Mouse (Mus musculus): ENCODE measurements around the gene Serpina3f. TPM values are rescaled to one million over a fixed set of nuclear protein-coding genes. Genes with fewer than 3 reads are reported as not detected.

Serpina3f gene
- 0.18 TPM for polyA plus RNA-seq (2014; fragmentation: Illumina TruSeq; extraction: RNeasy Lipid Tissue Mini Kit (QIAGEN cat#74804); ENCODE audit: low read depth, low replicate concordance)

DNA sequence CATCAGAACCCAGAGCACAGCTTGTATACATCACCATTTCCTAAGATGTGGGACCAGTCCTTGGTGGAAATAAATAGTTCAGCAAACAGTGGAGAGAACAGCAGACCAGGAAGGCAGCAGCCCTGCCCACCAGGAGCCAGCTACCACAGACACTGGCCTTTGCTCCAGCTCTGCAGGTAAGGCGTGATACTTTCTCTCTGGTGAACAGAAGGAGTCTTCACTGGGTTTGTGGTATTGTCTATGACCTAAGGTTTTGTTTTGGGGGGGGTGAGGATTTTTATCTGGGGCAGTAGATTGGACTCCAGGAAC, at the start of gene Serpina3f:
Gene Serpina3f, plus strand, starts transcription at position 100 of the 309 bp plus-strand sequence.

DNA sequence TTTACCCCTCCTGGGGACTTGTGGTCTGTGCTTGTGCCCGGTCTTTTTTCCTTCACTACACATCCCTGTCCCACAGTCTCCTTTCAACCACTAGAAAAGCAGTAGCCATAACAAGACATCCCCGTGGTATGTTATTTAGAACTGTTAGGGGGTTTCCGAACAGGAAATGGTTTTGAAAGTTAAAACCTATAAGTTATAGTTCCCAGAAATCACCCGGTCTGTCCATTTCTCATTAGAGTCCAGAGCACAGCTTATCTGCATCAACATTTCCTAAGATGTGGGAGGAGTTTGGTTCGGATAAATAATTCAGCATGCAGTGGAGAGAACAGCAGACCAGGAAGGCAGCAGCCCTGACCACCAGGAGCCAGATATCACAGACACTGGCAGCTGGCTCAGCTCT, 21.6 kb downstream of the Serpina3f start, which contains the start of gene Serpina3g:
Gene Serpina3g, plus strand, starts transcription at position 331 of the 400 bp plus-strand sequence.

DNA sequence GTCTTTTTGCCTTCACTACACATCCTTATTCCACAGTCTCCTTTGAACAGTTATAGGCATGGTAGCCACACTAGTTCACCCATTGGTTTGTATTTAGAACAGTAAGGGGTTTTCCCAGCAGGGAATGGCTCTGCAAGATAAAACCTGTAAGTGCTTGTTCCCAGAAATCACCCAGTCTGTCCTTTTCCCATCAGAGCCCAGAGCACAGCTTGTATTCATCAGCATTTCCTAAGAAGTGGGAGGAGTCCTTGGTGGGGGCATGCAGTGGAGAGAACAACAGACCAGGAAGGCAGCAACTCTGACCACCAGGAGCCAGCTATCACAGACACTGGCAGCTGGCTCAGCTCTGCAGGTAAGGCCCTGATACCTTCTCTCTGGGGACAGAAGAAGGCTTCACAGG, 48.5 kb downstream of the Serpina3f start, which contains the start of gene Serpina3i:
Gene Serpina3i, plus strand, starts transcription at position 260 of the 400 bp plus-strand sequence.

Other genes starting within 250 kb of the Serpina3f start
- gene Serpina11, start 224.6 kb upstream of the Serpina3f start, polyA plus RNA-seq (2014; fragmentation: Illumina TruSeq; extraction: RNeasy Lipid Tissue Mini Kit (QIAGEN cat#74804); ENCODE audit: low read depth, low replicate concordance): not detected
- gene Serpina9, start 200.8 kb upstream of the Serpina3f start, polyA plus RNA-seq (2014; fragmentation: Illumina TruSeq; extraction: RNeasy Lipid Tissue Mini Kit (QIAGEN cat#74804); ENCODE audit: low read depth, low replicate concordance): 0.25 TPM
- gene Serpina12, start 170.1 kb upstream of the Serpina3f start, polyA plus RNA-seq (2014; fragmentation: Illumina TruSeq; extraction: RNeasy Lipid Tissue Mini Kit (QIAGEN cat#74804); ENCODE audit: low read depth, low replicate concordance): not detected
- gene Serpina5, start 113.4 kb upstream of the Serpina3f start, polyA plus RNA-seq (2014; fragmentation: Illumina TruSeq; extraction: RNeasy Lipid Tissue Mini Kit (QIAGEN cat#74804); ENCODE audit: low read depth, low replicate concordance): 105 TPM
- 73.8 TPM for gene Serpina3a, start 101.8 kb upstream of the Serpina3f start, polyA plus RNA-seq (2014; fragmentation: Illumina TruSeq; extraction: RNeasy Lipid Tissue Mini Kit (QIAGEN cat#74804); ENCODE audit: low read depth, low replicate concordance)
- gene Serpina3b, start 86.5 kb upstream of the Serpina3f start, polyA plus RNA-seq (2014; fragmentation: Illumina TruSeq; extraction: RNeasy Lipid Tissue Mini Kit (QIAGEN cat#74804); ENCODE audit: low read depth, low replicate concordance): 2.6 TPM
- gene Serpina3c, start 60.7 kb upstream of the Serpina3f start, polyA plus RNA-seq (2014; fragmentation: Illumina TruSeq; extraction: RNeasy Lipid Tissue Mini Kit (QIAGEN cat#74804); ENCODE audit: low read depth, low replicate concordance): 17.6 TPM
- gene Serpina3g, start 21.7 kb downstream of the Serpina3f start, polyA plus RNA-seq (2014; fragmentation: Illumina TruSeq; extraction: RNeasy Lipid Tissue Mini Kit (QIAGEN cat#74804); ENCODE audit: low read depth, low replicate concordance): 20.1 TPM
- gene Serpina3i, start 48.6 kb downstream of the Serpina3f start, polyA plus RNA-seq (2014; fragmentation: Illumina TruSeq; extraction: RNeasy Lipid Tissue Mini Kit (QIAGEN cat#74804); ENCODE audit: low read depth, low replicate concordance): 0.29 TPM
- not detected for gene Serpina3j, start 100.0 kb downstream of the Serpina3f start, polyA plus RNA-seq (2014; fragmentation: Illumina TruSeq; extraction: RNeasy Lipid Tissue Mini Kit (QIAGEN cat#74804); ENCODE audit: low read depth, low replicate concordance)
- gene Serpina3k, start 123.9 kb downstream of the Serpina3f start, polyA plus RNA-seq (2014; fragmentation: Illumina TruSeq; extraction: RNeasy Lipid Tissue Mini Kit (QIAGEN cat#74804); ENCODE audit: low read depth, low replicate concordance): 0.28 TPM
- gene Serpina3m, start 123.9 kb downstream of the Serpina3f start, polyA plus RNA-seq (2014; fragmentation: Illumina TruSeq; extraction: RNeasy Lipid Tissue Mini Kit (QIAGEN cat#74804); ENCODE audit: low read depth, low replicate concordance): not detected
- 1.1 TPM for gene Serpina3n, start 192.2 kb downstream of the Serpina3f start, polyA plus RNA-seq (2014; fragmentation: Illumina TruSeq; extraction: RNeasy Lipid Tissue Mini Kit (QIAGEN cat#74804); ENCODE audit: low read depth, low replicate concordance)